Mouse (Mus musculus) cerebellum, adult 18-20 months (tissue): Measurements from ENCODE around the gene Gm43518.

Experiments
- DNase-seq, 2 experiments: peaks; one replicate each; pipeline ENCODE4 v3.0.0; 2021

The Gm43518 gene

GRCm38 (mm10) chr5:123927118-123927517 lies at the start of gene Gm43518:
Gene Gm43518, plus strand, starts transcription at chr5:123927418.
- DNase-seq = no peak

DNA sequence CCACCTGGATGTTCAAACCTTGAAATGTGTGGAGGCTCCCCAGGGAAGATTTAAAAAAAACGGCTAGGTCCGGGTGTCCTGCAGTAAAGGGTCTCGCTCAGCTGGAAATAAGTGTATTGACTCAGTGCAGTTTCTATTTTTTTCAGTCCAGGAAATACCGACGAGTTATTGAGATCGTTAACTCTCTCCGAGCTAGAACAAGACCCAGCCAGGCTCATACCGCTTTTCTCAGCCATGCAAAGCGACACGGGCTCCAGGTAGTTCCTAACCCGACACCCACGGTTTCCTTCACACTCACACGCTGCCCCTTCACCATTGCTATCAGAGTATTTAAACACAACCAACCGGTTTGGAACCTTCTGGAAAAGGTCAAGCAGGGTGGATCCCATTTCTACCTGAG lies 49.2 kb upstream of the Gm43518 start:
- DNase-seq = no peak

GRCm38 (mm10) chr5:123879928-123880327 lies 47.3 kb upstream of the Gm43518 start, which contains the start of gene Hcar1:
Gene Hcar1, minus strand, starts transcription at chr5:123880020.
- no peak for DNase-seq

DNA sequence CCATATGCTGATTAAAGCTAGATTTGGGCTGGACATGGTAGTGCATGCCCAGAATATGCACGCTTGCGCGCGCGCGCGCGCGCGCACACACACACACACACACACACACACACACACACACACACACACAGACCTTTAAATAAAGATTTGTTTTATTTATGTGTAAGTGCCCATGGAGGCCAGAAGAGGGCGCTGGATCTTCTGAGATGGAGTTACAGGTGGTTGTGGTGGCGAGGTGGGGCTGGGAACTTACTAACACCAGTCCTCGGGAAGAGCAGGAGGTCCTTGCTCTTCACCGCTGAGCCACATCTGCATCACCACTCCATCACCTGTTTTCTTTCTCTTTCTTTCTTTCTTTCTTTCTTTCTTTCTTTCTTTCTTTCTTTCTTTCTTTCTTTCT lies 46.4 kb upstream of the Gm43518 start:
- no peak for DNase-seq

DNA sequence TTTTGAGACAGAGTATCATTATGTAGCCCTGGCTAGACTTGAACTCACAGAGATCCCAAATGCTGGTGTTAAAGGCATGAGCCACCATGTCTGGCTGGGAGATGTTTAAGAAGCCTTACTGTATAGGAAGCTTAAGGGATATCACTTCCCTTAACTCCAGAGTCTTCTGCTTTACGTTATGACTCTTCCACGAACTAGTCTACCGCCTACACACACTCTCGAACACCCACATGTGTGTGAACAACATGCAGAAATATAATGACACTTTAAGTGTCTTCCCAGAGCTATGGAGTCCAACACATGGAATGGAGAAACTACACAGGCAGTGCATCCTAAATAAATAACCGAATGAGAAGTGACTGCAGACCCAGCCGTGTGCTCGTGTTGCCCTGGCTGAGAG lies 43.3 kb upstream of the Gm43518 start:
- no peak for DNase-seq

GRCm38 (mm10) chr5:123884332-123884731 lies 42.9 kb upstream of the Gm43518 start:
- DNase-seq = no peak

DNA sequence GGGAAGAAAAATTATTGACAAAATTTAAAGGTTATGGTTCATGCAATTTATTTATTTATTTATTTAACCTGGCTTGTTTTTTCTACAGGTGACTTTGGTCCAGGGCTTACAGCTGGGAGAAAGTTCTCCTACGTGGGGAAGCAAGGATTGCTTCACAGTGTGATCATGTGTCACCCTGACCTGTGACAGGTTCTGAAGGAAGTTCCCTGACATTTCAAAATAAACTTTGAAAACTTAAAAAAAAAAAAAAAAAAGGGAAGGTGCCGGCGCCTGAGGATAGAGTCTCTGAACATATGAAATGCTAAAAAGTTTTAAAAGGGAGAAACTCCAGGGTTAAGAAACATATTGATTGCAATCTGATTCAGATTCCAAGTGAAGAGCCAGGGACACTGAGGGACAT lies 40.9 kb upstream of the Gm43518 start:
- DNase-seq = no peak

GRCm38 (mm10) chr5:123890312-123890711 lies 36.9 kb upstream of the Gm43518 start:
- no peak for DNase-seq

DNA sequence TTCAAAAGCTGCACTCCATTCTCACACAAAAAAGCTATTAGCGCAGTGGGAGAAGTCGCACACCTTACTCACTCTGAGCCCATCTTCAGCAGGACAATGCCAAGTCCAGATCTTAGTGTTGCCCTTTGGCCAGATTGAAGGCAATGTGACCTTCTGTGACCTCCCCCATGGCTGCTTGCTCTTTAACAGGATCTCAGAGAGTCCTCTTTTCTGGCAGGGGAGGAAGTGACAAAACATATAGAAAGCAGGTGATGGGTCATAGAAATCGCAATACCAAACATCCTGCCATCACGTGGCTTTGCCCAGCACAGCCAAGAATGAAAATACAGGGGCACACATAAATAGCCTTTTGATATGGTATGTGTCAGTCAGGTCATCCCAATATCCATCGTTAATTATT lies 36.2 kb upstream of the Gm43518 start:
- no peak for DNase-seq

- DNase-seq = no peak
These were observed 35.5 kb upstream of the Gm43518 start for GRCm38 (mm10) chr5:123891669-123892068.

GRCm38 (mm10) chr5:123893520-123893919 lies 33.7 kb upstream of the Gm43518 start:
- DNase-seq = no peak

GRCm38 (mm10) chr5:123896395-123896794 lies 30.8 kb upstream of the Gm43518 start:
- DNase-seq = no peak

GRCm38 (mm10) chr5:123897352-123897751 lies 29.9 kb upstream of the Gm43518 start:
- no peak for DNase-seq

GRCm38 (mm10) chr5:123904059-123904672 lies 23.1 kb upstream of the Gm43518 start:
- DNase-seq = no peak

DNA sequence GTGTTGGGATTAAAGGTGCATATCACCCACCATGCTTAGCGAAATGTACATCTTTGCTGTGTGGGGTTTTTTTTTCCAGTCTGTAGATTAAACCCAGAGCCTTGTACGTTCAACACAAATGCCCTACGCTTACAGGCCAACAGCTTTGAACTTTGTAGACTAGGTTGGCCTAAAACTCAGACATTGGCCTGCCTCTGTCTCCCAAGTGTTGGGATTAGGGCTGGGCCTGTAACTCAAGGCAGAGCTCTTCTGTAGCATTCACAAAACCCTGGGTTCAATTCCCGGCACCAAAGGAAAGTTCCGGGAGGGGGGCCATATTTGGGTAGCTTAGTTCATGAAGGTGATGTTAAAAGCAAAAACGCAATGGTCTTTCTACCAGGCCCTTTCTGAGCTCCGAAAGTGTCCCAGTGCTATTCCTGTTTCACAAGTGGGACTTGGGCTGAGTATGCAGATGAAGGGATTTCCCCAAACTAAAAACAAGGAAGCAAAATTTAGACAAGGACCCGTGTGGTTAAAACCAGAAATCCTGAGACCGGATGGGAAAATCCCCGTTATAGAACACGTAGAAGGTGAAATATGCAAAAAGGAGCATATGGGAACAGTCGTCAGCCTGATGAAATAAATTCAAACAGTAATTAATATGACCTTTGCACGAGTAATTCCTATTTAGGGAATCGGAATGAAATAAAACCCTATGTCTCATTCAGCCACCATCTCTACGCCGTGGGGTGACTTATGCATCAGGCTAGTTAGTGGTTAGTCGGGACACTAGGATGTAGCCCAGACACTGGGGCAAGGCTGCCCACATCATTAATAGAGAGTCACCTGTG lies 20.9 kb upstream of the Gm43518 start:
- DNase-seq = no peak

DNA sequence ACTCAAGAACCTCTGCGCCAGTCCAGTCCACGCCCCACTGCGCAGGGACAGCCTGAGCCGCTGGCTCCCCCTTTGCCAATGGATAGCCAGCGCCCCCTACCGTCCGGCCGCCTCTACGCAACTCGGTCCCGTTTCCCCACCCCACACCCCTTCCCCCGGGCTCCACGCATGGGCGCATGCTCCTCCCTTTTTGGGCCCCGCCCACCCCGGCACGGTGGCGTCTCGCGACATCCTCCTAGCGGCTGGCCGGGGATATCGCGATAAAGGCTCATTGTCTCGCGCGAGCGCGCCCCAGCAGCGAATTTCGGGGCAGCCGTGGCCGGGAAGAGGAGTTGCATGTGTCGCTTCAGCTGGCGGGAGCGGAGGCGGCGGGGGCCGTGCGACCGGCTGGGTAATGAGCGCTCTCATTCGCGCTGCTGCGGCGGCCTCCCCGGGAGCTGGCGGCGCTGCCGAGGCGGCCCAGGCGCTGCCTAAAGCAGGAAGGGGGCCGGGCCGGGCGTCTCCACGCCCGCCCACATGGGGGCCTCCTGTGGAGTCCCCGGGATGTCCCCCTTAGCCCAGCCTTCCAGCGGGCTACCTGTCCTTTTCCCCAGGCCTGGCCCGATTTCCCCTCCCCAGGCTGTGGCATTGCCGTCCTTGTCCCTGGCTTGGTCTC lies 20.1 kb upstream of the Gm43518 start, which contains the start of gene Denr:
Gene Denr, plus strand, starts transcription at position 200 of the 655 bp plus-strand sequence.
- DNase-seq = peak; percentile 99 to 100

GRCm38 (mm10) chr5:123907631-123907977 lies 19.6 kb upstream of the Gm43518 start:
- DNase-seq = no peak

DNA sequence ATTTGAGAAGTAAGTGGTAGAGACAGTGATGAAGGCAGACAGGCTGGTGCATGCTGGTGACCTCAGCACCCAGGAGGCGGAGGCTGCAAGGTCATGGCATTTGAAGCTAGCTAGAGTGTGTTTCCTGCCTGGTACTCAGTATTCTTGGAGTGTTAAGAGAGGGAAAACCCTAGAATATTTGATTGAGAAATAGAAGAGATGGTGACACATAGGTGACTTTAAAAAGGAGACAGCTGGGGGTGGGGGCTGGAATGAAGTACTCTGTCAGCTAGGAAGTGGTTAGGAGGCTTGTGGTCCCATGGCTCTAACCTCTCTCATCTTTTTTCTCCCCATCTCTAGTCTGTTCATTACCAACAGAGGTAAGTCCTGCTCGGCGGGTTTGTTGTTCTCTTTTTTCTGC lies 12.4 kb upstream of the Gm43518 start:
- no peak for DNase-seq

GRCm38 (mm10) chr5:123922112-123922511 lies 5.1 kb upstream of the Gm43518 start:
- DNase-seq = no peak

DNA sequence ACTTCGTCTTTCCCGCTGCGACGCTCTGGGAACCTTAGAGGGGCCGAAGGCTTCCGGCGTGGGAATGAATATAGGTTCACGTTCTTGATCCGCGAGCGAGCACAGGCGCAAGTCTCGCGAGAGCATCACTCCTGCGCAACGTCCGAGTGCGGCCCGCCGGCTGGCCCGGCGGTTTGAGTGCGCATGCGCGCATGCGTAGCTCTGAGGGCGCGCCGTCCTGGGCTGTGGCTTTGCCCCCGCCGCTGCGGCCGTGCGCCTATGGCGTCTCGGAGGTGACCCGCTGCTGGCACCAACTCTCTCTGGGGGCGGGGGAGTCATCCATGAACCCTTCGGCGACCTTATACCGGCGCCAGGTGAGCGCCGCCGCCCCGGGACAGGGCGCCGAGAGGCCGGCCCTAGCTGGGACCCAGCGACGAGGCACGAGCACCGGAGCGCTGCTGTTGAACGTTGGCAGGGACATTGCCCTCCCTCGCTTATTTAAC lies 3.3 kb downstream of the Gm43518 start, which contains the start of gene Ccdc62:
Gene Ccdc62, plus strand, starts transcription at position 172 of the 482 bp plus-strand sequence.
- DNase-seq = peak; percentile 93 to 95

DNA sequence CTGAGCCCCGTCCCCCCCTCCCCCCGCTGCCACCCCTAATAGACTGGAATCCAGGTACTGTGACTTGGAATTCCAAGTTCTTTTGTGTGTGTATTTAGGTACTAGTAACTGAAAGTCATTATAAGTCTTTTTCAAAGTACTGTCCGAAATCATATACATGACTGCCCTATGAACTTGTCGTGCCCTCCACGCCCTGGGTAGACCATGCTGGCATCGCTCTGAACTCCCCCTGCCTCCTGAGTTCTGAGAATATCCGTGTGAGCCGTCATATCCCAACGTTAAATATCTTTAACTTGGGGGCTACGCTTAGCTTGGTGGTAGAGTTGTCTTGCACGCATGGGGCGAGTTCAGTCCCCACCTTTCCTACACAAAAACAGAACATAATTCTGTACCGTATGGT lies 3.9 kb downstream of the Gm43518 start:
- no peak for DNase-seq

- DNase-seq = no peak
These were observed 5.7 kb downstream of the Gm43518 start for GRCm38 (mm10) chr5:123932927-123933326.

GRCm38 (mm10) chr5:123933556-123933955 lies 6.3 kb downstream of the Gm43518 start:
- DNase-seq = no peak
